Mouse (Mus musculus) bone marrow macrophage, adult 2 months (primary cell): ENCODE measurements around the gene Gm28308. TPM values are rescaled to one million over a fixed set of nuclear protein-coding genes. Genes with fewer than 3 reads are reported as not detected.

Experiments
- H3K27ac ChIP-seq: 2 replicates; pipeline ENCODE4 v1.5.1; 2012; ENCODE audit warnings: low read depth, low read length; ENCODE audit not compliant: insufficient read depth
- H3K4me1 ChIP-seq: 2 replicates; pipeline ENCODE4 v1.6.1; 2012; ENCODE audit warnings: low read length; ENCODE audit not compliant: control insufficient read depth, insufficient read depth
- H3K4me3 ChIP-seq: 2 replicates; pipeline ENCODE4 v1.5.1; 2012; ENCODE audit warnings: mild to moderate bottlenecking, low read length, moderate library complexity; ENCODE audit not compliant: insufficient read depth
- CTCF ChIP-seq: IDR thresholded peaks from 2 replicates; pipeline ENCODE4 v1.5.1; 2012; ENCODE audit warnings: low read depth, mild to moderate bottlenecking, low read length, moderate library complexity
- POLR2A ChIP-seq: IDR thresholded peaks from 2 replicates; pipeline ENCODE4 v1.6.1; 2012; ENCODE audit warnings: mild to moderate bottlenecking, low read depth, low read length, borderline replicate concordance
- polyA plus RNA-seq: library from polyadenylated mRNA; stranded (reverse); fragments of >200 nt; gene quantifications from 2 replicates; pipeline ENCODE4 v1.2.4, GENCODE M21; 2012; ENCODE audit not compliant: missing spikeins, insufficient read depth, insufficient read length

Gm28308 gene
- polyA plus RNA-seq, 1 experiment: not detected

DNA sequence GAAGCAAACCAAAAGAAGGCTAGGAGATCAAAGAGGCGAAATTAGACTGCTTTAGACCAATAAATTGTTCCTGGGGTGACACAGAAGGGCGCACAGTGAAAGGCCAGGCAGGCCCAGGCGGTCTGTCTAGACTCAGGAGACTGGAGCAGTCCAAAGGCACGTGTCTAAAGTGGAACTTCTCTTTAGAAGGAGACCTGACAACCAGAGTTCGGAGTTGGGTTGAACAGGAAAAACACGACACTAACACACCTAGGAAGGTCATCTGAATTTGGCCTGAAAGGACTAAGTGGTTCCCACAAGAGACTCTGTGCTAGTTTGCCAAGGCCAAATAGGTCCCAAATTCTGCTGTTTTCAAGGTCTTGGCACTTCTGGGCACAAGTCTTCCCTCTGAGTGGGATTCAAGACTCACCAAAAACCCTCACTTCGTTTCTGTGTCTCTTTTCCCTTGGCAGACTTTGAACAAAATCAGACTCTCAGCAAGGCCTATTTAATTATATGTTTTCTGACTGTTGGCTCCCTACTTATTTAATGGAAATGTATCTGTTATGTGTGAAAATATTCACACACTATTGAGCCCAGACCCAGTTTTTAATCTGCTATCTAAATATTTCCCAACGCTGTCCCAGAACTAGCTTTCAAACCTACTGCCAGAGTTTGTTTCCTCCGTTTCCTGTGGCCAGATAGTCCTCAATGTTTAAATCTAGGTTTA, 6.2 kb upstream of the Gm28308 start:
- H3K27ac ChIP-seq: no peak overlapping the region
- H3K4me1 ChIP-seq: no peaks in the 10 kb centered on the region
- TF ChIP-seq POLR2A: no peak
- TF ChIP-seq CTCF: no peak
- no peak overlapping the region for H3K4me3 ChIP-seq

DNA sequence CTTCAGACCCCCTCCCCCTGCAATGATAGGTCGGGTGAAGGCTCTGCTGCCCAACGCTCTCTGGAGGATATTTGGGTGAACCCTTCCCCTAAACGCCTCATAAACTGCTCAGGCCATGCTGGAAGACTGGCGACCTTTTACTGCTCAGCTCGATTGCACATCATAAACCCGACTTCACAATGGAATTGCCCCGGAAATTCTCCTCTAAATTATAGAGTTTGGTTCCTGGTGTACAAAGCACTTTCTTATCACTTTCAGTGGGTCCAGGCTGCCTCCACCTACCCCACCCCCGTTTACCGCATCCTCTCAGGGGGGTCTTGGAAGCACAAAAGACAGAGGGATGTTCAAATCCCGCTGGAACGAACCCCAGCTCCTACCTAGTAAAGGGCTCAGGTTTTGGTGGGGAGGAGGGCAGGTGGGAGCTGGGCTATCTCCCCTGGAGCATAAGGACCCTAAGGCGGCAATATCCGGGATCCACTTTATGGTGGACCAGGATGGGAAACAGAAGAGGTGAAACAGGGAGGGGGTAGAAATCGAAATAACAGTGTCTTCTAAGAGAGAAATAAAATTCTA, 5.6 kb upstream of the Gm28308 start:
- TF ChIP-seq POLR2A: no peak
- TF ChIP-seq CTCF: no peak
- Histone ChIP-seq H3K27ac (no peak overlapping the region), H3K4me1 (no peaks in the 10 kb centered on the region), H3K4me3 (no peak overlapping the region)

DNA sequence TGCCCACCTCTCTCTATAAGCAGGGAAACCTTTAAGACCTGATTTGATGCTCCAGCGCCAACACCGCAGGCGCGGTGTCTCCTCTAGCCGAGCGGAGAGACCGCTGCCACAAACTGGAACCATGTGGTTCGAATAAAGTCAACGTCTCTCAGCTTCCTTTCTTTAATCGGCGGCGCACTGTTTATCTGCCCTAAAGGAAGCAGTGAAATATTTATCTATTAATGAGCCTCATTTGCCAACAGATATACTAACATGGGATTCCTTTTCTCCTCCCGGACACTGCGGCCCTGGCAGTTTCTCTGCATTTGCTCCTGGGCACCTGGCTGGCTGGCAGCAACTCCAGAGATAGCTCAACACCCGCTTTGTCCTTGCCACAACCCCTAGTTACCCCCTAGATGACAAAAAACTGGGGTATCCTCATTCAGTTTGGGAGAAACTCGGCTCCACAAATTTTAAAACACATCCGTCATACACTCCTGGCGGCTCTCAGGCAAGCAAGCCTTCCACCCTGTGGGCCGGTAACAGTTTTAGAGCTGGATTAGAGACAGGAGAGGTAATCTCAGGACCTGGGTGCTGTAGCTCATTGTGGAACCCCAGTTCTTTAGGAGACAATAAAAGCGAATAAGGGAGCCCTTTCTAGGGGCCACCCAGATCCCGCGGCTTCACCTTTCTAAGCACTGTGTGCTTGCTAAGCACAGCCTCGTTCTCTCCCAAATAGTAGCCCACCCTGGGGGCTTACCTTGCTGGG, 4.9 kb upstream of the Gm28308 start:
- TF ChIP-seq CTCF (no peak), POLR2A (no peak)
- no peaks in the 10 kb centered on the region for H3K4me1 ChIP-seq
- H3K27ac ChIP-seq: no peak overlapping the region
- H3K4me3 ChIP-seq: peak overlapping the region; percentile 47

DNA sequence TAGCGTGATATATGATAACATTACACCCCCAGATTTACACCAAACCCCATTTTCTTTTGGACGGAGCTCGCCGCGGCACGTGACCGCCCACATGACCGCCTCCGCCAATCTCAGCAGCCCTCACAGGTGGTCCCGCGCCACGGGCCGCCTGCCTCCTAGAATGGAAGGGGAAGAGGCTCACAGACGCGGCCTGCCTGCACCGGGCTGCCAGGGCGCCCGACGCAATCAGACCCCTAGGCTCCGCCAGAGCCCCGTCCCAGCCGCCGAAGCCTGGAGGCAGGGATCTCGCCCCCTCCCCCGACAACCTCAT, 4.3 kb upstream of the Gm28308 start:
- Histone ChIP-seq H3K4me1 (peaks cover under 1% of the 10 kb centered on the region), H3K27ac (no peak overlapping the region), H3K4me3 (peak overlapping the region; percentile 47)
- no peak for TF ChIP-seq CTCF
- no peak for TF ChIP-seq POLR2A

DNA sequence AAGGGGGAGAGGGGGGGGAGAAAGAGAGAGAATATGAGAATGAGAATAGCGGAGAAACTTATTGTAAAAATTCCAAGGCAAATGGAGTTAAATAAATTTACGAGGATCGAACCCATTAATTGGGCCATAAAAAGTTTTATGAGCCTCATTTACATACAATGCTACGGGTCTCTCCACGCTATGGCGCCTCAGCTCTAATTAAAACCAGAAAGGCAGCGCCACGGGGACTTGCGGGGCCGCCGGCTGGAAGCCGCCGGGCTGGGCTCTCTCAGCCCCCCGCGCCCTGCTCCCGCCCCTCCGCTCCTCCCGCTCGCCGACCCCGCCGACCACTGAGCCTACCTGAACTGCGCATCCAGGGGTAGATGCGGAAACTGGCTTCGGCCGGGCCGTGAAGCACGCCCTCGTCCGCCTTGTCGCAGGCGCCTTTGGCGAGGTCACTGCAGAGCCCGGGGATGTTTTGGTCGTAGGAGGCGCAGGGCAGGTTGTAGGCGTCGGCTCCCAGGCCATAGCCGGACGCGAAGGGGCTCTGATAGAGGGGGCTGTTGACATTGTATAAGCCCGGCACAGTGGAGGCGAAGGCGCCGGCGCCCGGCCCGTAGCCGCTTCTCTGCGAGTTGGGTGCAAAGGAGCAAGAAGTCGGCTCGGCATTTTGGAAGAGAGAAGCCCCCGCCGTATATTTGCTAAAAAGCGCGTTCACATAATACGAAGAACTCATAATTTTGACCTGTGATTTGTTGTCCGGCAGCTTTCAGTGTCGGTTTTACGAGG, 3.7 kb upstream of the Gm28308 start:
- TF ChIP-seq CTCF (no peak), POLR2A (no peak)
- Histone ChIP-seq H3K4me3 (peak overlapping the region; percentile 47), H3K27ac (no peak overlapping the region), H3K4me1 (peaks cover 4% of the 10 kb centered on the region)

DNA sequence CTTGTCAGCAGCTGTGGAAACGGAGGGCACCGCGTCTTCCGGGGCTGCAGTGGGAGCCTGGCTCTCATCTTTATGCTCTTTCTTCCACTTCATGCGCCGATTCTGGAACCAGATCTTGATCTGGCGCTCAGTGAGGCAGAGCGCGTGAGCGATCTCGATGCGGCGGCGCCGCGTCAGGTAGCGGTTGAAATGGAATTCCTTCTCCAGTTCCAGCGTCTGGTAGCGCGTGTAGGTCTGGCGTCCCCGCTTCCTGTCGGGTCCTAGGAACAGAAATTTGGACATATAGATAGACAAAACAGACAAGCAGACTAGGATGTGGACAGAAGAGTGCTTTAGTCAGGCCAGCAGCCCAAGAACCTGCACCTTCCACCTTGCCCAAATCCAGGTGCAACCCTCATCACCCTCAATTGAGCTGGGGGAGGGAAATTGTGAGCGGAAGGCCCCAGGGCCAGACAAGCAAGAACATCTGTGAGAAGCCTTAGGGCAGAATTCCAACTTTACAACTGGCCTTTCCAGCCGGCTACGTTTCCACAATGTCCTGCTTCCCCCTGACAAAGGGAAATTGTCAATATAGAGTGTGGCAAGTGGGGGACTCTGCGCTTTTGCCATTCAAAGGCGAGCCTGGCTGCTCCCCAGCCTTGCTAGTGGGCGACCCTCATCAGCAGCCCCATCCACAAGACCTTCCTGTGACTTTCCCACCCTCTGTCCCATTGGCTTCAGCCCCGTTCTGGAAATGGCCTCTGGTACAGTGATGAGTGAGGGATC, 2.8 kb upstream of the Gm28308 start:
- no peak overlapping the region for H3K4me3 ChIP-seq
- TF ChIP-seq POLR2A: no peak
- no peak for TF ChIP-seq CTCF

DNA sequence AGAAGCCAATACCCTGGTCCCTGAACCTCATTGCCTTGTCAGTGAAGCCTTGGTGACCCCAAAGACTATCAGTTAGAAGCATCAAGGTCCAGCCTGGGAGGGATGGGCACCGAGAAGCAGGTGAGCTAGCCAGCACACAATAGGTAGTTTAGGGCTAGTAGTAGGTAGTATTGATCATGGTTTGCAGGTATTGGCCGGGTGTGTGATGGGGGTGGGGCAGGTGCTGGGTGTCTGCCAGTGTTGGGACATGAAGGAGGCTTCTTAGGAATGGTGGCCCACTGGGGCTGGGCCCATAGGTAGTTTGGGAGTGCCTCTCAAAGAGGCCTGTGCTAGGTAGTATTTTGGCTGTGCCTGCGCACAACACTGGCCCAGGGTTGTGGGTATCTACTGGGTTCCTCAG, 1.9 kb upstream of the Gm28308 start:
- TF ChIP-seq POLR2A (no peak), CTCF (no peak)
- no peak overlapping the region for H3K4me3 ChIP-seq
- H3K27ac ChIP-seq: no peak overlapping the region
- H3K4me1 ChIP-seq: peaks cover 4% of the 10 kb centered on the region

More for the DNA sequence above, 2.8 kb upstream of the Gm28308 start:
- H3K4me1 ChIP-seq: peaks cover 4% of the 10 kb centered on the region
- H3K27ac ChIP-seq: no peak overlapping the region

GRCm38 (mm10) chr6:52214271-52214670, 1.1 kb upstream of the Gm28308 start:
- Histone ChIP-seq H3K27ac (no peak overlapping the region), H3K4me3 (no peak overlapping the region), H3K4me1 (peaks cover 4% of the 10 kb centered on the region)
- no peak for TF ChIP-seq CTCF
- no peak for TF ChIP-seq POLR2A

GRCm38 (mm10) chr6:52212556-52213118, 502 bp downstream of the Gm28308 start:
- TF ChIP-seq POLR2A (no peak), CTCF (no peak)
- Histone ChIP-seq H3K4me3 (peak overlapping the region; percentile 55), H3K4me1 (peaks cover 4% of the 10 kb centered on the region), H3K27ac (no peak overlapping the region)
